Mouse (Mus musculus) megakaryocyte, embryonic 14.5 days (primary cell): ENCODE measurements around the gene Rps15.
A peak's percentile ranks its signal among the peaks of the same experiment; 100 is the strongest.

Experiments
- FLI1 ChIP-seq: IDR thresholded peaks from 2 replicates; pipeline ENCODE4 v1.6.1; 2012; ENCODE audit warnings: low read length, inconsistent platforms, mixed read lengths
- GATA1 ChIP-seq: IDR thresholded peaks from 3 replicates; pipeline ENCODE4 v1.6.1; 2012; ENCODE audit warnings: mixed read lengths, low read length, inconsistent platforms, borderline replicate concordance

DNA sequence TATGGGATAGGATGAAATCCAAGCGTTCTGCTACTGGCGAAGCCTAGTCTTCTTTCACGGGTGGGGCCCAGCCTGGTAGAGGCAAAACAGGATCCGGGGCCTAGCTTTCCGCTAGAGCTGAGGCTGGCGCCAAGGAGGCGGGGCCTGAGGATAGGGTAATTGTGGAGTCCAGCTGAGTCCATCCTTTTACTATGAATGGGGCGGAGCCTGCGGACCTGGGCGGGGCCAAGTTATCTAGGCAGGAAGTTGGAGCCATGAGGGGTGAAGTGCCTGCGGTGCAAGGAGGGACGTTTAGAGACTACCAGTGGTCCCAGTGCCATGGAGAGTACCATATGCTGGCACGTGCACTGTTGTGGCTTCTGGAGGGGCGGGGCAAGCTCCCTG is 30.7 kb upstream of the Rps15 start:
- TF ChIP-seq GATA1 (0 out of 3 replicates have a peak, but pooled peaks have one; percentile 45), FLI1 (0 out of 2 replicates have a peak, but pooled peaks have one; percentile 20)
